In the genomic region with DNA sequence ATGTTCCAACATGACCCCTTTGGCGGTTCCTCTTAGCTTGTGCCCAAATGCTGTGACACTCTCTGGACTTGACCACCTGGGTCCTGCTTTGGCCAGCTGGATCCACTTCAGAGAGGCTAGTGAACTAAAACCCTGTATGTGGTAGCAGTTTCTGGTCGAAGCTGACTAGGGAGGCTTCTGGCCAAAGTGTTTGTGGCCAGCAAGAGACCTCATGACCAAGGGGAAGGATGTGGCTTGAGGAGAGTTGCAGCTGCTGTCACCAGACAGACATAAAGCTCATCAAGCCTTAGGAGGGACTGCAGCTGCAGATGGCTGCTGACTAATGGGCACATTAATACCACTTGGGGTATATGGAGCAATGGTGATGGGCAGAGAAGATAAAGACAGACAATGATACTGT, we compare ENCODE assay signal across 9 mouse cellular contexts.
DNase-seq lines count a peak whose midpoint lies in the region; ATAC-seq and TF ChIP-seq lines count a peak whose summit lies in the region.
"Had no signal": no experiment of that assay in that cellular context is flagged by ENCODE, and none has a peak within 500 bp of the region (broad histone marks: within the 10 kb centered on the region; RNA-seq: fewer than 3 reads in every experiment).

No protein-coding gene starts in this region.

- H3K4me3 ChIP-seq in lung, adult 2 months (replicated peaks; ENCODE audit: extremely low read depth, low read depth, low read length), result no peak overlapping the region

- no peak for TF ChIP-seq POLR2A in lung, adult 2 months (IDR thresholded peaks at IDR 0.05; ENCODE audit: borderline replicate concordance, extremely low read depth, low read depth, low read length)

- peaks cover 12% of the 10 kb centered on the region for H3K4me1 ChIP-seq in lung, adult 2 months (ENCODE audit: control insufficient read depth, insufficient read depth, low read length)

- WGBS in lung, adult 2 months, result 50% methylated on average over 2 of the region's 2 CpGs

- TF ChIP-seq CTCF in lung, adult 2 months (IDR thresholded peaks at IDR 0.05; ENCODE audit: insufficient read depth, low read length), result no peak

- DNase-seq in cerebellum, postnatal 4 days (ENCODE audit: low spot score in 2 of 2), result no peak
- DNase-seq in lung, adult 18-20 months, result peak; percentile 46 to 52
- no peak for DNase-seq in lung, adult 2 months
- peak; percentile 50 to 72 for DNase-seq in natural killer cell, adult 2 months (ENCODE audit: low spot score in 2 of 2)
- DNase-seq in thymus, adult 18-20 months, result no peak
- no peak for DNase-seq in urinary bladder, adult 2 months (ENCODE audit: low spot score)

- 0 out of 2 replicates have a peak, but pooled peaks have one; percentile 36 for ATAC-seq in cerebellum, adult (ENCODE audit: insufficient number of reproducible peaks, low FRiP score, low TSS enrichment)
- peak; percentile 67 to 78 for ATAC-seq in hematopoietic stem cell, adult 5-6 weeks (replicated peaks in 1 of 2; ENCODE audit: insufficient read depth in 1 of 2, low FRiP score in 2 of 2, low TSS enrichment in 1 of 2, low read depth in 1 of 2, poor library complexity in 2 of 2, severe bottlenecking in 2 of 2)
- ATAC-seq: activated CD4-positive, CD25-positive, alpha-beta regulatory T cell, adult 4 months had no signal

Comparison
In these comparisons a context has a peak if more than half of its experiments do, and no peak if none do; other contexts are left out.
1. DNase-seq: peak in lung, adult 18-20 months (2 of 2) and natural killer cell, adult 2 months (2 of 2); none in cerebellum, postnatal 4 days (0 of 2), lung, adult 2 months (single experiment), thymus, adult 18-20 months (0 of 2) and urinary bladder, adult 2 months (single experiment).